Mouse (Mus musculus) kidney, adult 2 months (tissue): ENCODE measurements around the gene Wfikkn1.

Experiments used
- CTCF ChIP-seq: fragments of 200-500 bp; conservative IDR thresholded peaks from 2 replicates; pipeline ENCODE4 v1.5.1; 2011; ENCODE audit warnings: low read depth, mild to moderate bottlenecking, control low read depth, low read length, moderate library complexity, mixed read lengths; ENCODE audit not compliant: insufficient read depth, insufficient read length
- POLR2A ChIP-seq: fragments of 200-500 bp; IDR thresholded peaks from one replicate; pipeline ENCODE4 v1.6.1; 2011; ENCODE audit warnings: low read depth, low read length, control low read depth

DNA sequence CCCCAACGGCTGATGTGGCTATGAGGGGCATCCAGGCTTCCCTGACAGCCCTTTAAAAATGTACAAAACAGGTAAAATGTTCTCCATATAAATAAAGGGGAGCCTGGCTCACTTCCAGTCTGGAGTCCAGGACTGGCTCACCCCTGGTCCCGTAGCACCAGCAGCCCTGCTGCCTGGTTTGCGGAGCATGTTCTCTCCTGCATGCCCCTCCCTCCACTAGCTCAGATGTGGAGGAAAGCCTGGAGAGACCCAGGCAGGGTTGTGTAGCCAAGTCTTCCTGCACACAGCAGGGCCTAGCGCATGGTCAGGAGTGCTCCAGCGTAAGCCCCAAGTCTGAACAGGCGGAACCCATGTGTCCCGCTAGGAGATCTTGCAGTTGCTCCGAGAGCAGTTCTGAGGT, 2.6 kb upstream of the Wfikkn1 start:
- no peak for TF ChIP-seq POLR2A
- TF ChIP-seq CTCF, result no peak
